Mouse (Mus musculus): ENCODE results near the gene Hist1h2bc.
A peak's percentile ranks its signal among the peaks of the same experiment; 100 is the strongest.
"Not testable (repeated sequence)": the region's sequence is repeated elsewhere in the genome, so short reads cannot be mapped to it uniquely, and the experiment has no call there.

The Hist1h2bc gene

GRCm38 (mm10) chr13:23683755-23684281, at the start of gene Hist1h2bc, which contains the start of gene Hist1h2ac:
Hist1h2bc (plus strand) TSS chr13:23684199.
Hist1h2ac (minus strand) TSS chr13:23683948.
- peak; percentile 82 for DNase-seq

- DNase-seq: no peak
Observed at GRCm38 (mm10) chr13:23659636-23660366, 24.2 kb upstream of the Hist1h2bc start.

GRCm38 (mm10) chr13:23662536-23662935, 21.5 kb upstream of the Hist1h2bc start:
- no peak for DNase-seq

- no peak for DNase-seq
Observed at GRCm38 (mm10) chr13:23681990-23682582, 1.9 kb upstream of the Hist1h2bc start.

- no peak for DNase-seq
Observed at GRCm38 (mm10) chr13:23682623-23682946, 1.4 kb upstream of the Hist1h2bc start.

GRCm38 (mm10) chr13:23682947-23683754, 848 bp upstream of the Hist1h2bc start:
- not testable (repeated sequence) for DNase-seq

GRCm38 (mm10) chr13:23684295-23684945, 421 bp downstream of the Hist1h2bc start:
- peak; percentile 38 for DNase-seq

- DNase-seq: no peak
Observed at GRCm38 (mm10) chr13:23685121-23685861, 1.3 kb downstream of the Hist1h2bc start.

GRCm38 (mm10) chr13:23685966-23686365, 2.0 kb downstream of the Hist1h2bc start:
- no peak for DNase-seq

GRCm38 (mm10) chr13:23687181-23687580, 3.2 kb downstream of the Hist1h2bc start:
- DNase-seq: no peak

GRCm38 (mm10) chr13:23687907-23688306, 3.9 kb downstream of the Hist1h2bc start:
- DNase-seq: no peak

GRCm38 (mm10) chr13:23688956-23689355, 5.0 kb downstream of the Hist1h2bc start:
- no peak for DNase-seq

GRCm38 (mm10) chr13:23689459-23689858, 5.5 kb downstream of the Hist1h2bc start:
- DNase-seq: no peak

GRCm38 (mm10) chr13:23693856-23694440, 9.9 kb downstream of the Hist1h2bc start:
- no peak for DNase-seq

- no peak for DNase-seq
Observed at GRCm38 (mm10) chr13:23694956-23695355, 11.0 kb downstream of the Hist1h2bc start.

GRCm38 (mm10) chr13:23695514-23695913, 11.5 kb downstream of the Hist1h2bc start, which contains the start of gene Hist1h1t:
Hist1h1t (plus strand) TSS chr13:23695814.
- no peak for DNase-seq

- no peak for DNase-seq
Observed at GRCm38 (mm10) chr13:23696061-23696474, 12.1 kb downstream of the Hist1h2bc start.

- no peak for DNase-seq
Observed at GRCm38 (mm10) chr13:23697491-23698299, 13.7 kb downstream of the Hist1h2bc start.

- peak; percentile 98 for DNase-seq
Observed at GRCm38 (mm10) chr13:23698300-23698693, 14.3 kb downstream of the Hist1h2bc start, which contains the start of gene Hist1h4c. Hist1h4c (minus strand) TSS chr13:23698454.

GRCm38 (mm10) chr13:23698996-23699395, 15.0 kb downstream of the Hist1h2bc start:
- DNase-seq: no peak

- no peak for DNase-seq
Observed at GRCm38 (mm10) chr13:23699767-23700166, 15.8 kb downstream of the Hist1h2bc start.

Data from cerebellum, adult 11-12 months (tissue).